Mouse (Mus musculus) liver, embryonic 14 days (tissue): ENCODE results near the gene Klhdc7a. TPM values are rescaled to one million over a fixed set of nuclear protein-coding genes. Genes with fewer than 3 reads are reported as not detected.

ENCODE experiments used
- polyA plus RNA-seq: library from polyadenylated mRNA; depleted of rRNA; stranded (reverse); fragments of >200 nt; gene quantifications from 2 replicates; pipeline ENCODE4 v1.2.3, GENCODE M21; 2012; rRNA removed

Klhdc7a gene
- 0.39 and 0.44 TPM in 2 replicates for polyA plus RNA-seq

DNA sequence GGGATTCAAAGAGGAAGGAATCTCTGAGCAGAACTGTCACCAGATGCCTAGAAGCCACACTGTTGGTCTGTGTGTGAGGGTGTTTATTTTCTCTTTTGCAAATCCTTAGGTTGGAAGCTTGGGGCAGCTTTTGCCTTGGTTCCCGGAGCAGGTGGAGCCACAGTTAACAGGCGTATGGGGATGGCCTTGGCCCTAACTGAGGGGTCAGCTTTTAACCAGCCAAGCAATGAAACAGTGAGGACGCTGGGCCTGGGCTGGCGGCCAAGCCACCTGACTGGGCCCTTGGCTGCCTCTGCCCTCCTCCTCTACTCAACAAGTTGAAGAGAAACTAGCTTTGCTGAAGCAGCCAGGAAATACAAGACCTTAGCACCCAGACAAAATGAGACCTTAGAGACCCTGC is at the start of gene Klhdc7a:
Gene Klhdc7a, minus strand, starts transcription at position 105 of the 400 bp plus-strand sequence.

Other genes with a start within 250 kb of the Klhdc7a start
- gene Pax7, start 134.5 kb downstream of the Klhdc7a start, polyA plus RNA-seq = 0.06 TPM in 1 of 2 replicates, not detected in the other